Mouse (Mus musculus): ENCODE data around the gene Zyx.

Gene Zyx

DNA sequence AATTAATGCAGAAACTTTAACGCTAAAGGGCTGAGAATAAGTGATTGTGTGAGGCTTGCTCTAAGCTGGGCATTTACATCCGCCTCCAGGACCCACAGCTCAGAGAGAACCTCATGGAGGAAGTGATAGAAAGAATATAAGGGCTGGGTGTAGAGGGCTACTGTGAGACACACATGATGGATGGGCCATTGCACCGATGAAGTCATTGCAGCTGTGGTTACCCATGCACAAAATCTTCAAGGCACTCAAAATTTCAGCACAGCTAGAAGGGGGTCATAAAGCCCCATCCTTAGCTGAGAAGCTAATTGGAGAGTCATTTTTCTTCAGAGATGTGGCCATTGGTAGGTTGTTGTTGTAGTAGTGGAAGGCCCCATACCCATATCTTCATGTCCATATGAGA, 48.9 kb downstream of the Zyx start:
- DNase-seq (ENCODE audit: low read depth): no peak

DNA sequence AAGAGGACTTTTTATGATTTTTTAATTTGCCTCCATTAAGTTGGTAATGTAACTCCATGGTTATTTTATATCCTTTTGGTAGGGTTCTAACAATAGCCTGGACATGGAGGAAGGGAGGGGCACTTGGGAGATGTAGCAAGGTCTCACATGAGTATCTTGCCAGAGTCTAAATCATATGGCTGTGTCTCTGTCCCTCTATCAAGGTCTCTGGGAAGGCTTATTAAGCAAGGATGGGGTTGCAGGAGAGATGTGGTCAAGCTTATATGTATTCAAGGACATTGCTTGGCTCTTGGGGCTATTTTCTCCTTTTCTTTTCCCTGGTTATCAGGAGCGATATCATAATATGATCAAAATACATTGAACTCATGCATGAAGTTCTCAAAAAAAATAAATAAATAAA, 49.6 kb downstream of the Zyx start:
- DNase-seq (ENCODE audit: low read depth): no peak

DNA sequence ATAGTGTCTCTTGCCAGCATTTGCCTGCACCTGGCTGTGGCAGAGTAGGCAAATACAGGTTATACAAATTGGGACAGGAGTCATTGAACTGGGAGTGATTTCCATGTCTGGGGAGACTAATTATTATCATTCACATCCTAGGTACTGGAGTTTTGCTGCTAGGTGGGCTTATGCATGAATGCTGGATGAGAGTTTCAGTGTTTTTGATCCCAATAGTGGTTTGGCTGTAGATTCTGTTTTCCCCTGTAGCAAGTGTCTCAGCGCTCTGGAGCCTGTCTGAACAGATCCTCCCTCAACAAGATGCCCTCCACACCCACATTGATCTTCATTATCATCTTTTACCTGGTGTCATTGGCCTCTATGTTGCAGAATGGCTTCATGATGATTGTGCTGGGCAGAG, 50.5 kb downstream of the Zyx start, which contains the start of gene Tas2r143:
Tas2r143 (plus strand) TSS at position 301 of the 400 bp plus-strand sequence.
- DNase-seq (ENCODE audit: low read depth): no peak

DNA sequence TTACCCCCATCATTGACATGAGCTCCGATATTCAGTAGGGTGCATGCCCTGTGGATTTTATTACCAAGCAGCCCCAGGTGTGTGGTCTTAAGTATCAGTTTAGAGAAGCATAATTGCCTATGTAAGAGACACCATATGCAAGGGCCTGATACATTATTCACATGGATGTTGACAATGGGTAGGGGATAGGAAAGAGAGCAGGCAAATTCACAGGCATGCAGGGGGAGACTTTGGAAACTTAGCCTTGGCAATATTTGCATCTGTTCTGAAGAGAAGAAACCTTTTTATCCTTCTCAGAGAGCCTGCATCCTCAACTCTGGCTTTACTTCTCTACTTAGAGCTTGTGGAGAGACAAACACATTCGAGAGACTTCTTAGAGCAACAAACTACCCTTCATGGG, 55.7 kb downstream of the Zyx start, which contains the start of gene Tas2r135:
Tas2r135 (plus strand) TSS at position 301 of the 400 bp plus-strand sequence.
- DNase-seq (ENCODE audit: low read depth): no peak
